Mouse (Mus musculus): Measurements from ENCODE around the gene Gse1. TPM values are rescaled to one million over a fixed set of nuclear protein-coding genes. Genes with fewer than 3 reads are reported as not detected.

Gene Gse1
- total and polyA plus RNA-seq, 3 experiments = 23.6 to 128 (median 66.9) TPM

- Histone ChIP-seq H3K36me3 (ENCODE audit: control insufficient read depth in 1 of 2, insufficient read depth in 2 of 2, low read length in 2 of 2) (peaks cover 3 to 33% of the 10 kb centered on the region in 2 experiments; a peak in 3 of 4 replicates), H3K9me3 (replicated peaks; ENCODE audit: insufficient read depth, low read length) (no peaks in the 10 kb centered on the region), H3K4me1 (ENCODE audit: control insufficient read depth in 1 of 2, insufficient read depth in 2 of 2, low read length in 2 of 2) (peaks cover 12 to 32% of the 10 kb centered on the region in 2 experiments), H3K79me2 (ENCODE audit: control insufficient read depth, insufficient read depth, low read length, poor library complexity) (peaks cover 96% of the 10 kb centered on the region), H3K9ac (ENCODE audit: control insufficient read depth, low read depth, low read length, poor library complexity, severe bottlenecking) (peak overlapping the region; percentile 81), H3K4me3 (ENCODE audit: control insufficient read depth in 1 of 2, insufficient read depth in 1 of 2, low read depth in 2 of 2, low read length in 2 of 2) (peak overlapping the region; percentile 56 to 58), H3K27me3 (ENCODE audit: control insufficient read depth in 1 of 2, insufficient read depth in 2 of 2, low read length in 2 of 2) (no peaks in the 10 kb centered on the region), H3K27ac (ENCODE audit: control insufficient read depth, low read depth, low read length) (peak overlapping the region; percentile 77)
- peak; percentile 77 for DNase-seq (ENCODE audit: low read depth, low spot score)
- TF ChIP-seq GATA1 (IDR thresholded peaks at IDR 0.05; ENCODE audit: low read depth, low read length) = no peak
- no peak for TF ChIP-seq E2F4 (IDR thresholded peaks at IDR 0.05; ENCODE audit: borderline replicate concordance, low read depth, low read length)
- TF ChIP-seq JUND (IDR thresholded peaks at IDR 0.05; ENCODE audit: low read depth, low read length) = no peak
- 0 out of 2 replicates have a peak, but pooled peaks have one; percentile 42 for TF ChIP-seq UBTF (IDR thresholded peaks at IDR 0.05; ENCODE audit: borderline replicate concordance, insufficient read depth, low read depth, low read length)
- TF ChIP-seq USF2 (IDR thresholded peaks at IDR 0.05; ENCODE audit: borderline replicate concordance in 1 of 2, insufficient read depth in 1 of 2, low read depth in 1 of 2, low read length in 2 of 2) = no peak
- TF ChIP-seq ZMIZ1 (IDR thresholded peaks at IDR 0.05; ENCODE audit: low read depth, low read length) = no peak
- TF ChIP-seq NRF1 (IDR thresholded peaks at IDR 0.05; ENCODE audit: insufficient read depth, low read depth, low read length, poor library complexity, severe bottlenecking) = no peak
- TF ChIP-seq TBP (IDR thresholded peaks at IDR 0.05; ENCODE audit: low read depth, low read length) = no peak
- TF ChIP-seq TCF12 (IDR thresholded peaks at IDR 0.05; ENCODE audit: low read depth, low read length) = 0 out of 2 replicates have a peak, but pooled peaks have one; percentile 8
- TF ChIP-seq GABPA (IDR thresholded peaks at IDR 0.05; ENCODE audit: low read depth, low read length) = no peak
- no peak for TF ChIP-seq USF1 (IDR thresholded peaks at IDR 0.05; ENCODE audit: low read depth, low read length)
- TF ChIP-seq CHD1 (IDR thresholded peaks at IDR 0.05; ENCODE audit: low read depth, low read length) = no peak
- TF ChIP-seq MAZ (IDR thresholded peaks at IDR 0.05; ENCODE audit: low read depth, low read length) = 0 out of 2 replicates have a peak, but pooled peaks have one; percentile 4
- TF ChIP-seq CHD2 (IDR thresholded peaks at IDR 0.05; ENCODE audit: low read length) = no peak
- no peak for TF ChIP-seq POLR2A (IDR thresholded peaks at IDR 0.05; ENCODE audit: control insufficient read depth in 1 of 2, insufficient read depth in 1 of 2, low read depth in 1 of 2, low read length in 2 of 2, poor library complexity in 1 of 2)
- peak in 2 of 3 experiments; percentile 29 to 64; a peak in 5 of 6 replicates for TF ChIP-seq CTCF (IDR thresholded peaks at IDR 0.05 in 2 of 3, conservative IDR thresholded peaks at IDR 0.05 in 1 of 3; ENCODE audit: control insufficient read depth in 1 of 3, insufficient read depth in 1 of 3, low read depth in 2 of 3, low read length in 3 of 3, poor library complexity in 1 of 3, severe bottlenecking in 1 of 3)
- TF ChIP-seq MEF2A (IDR thresholded peaks at IDR 0.05; ENCODE audit: extremely low read depth, insufficient replicate concordance, low read depth, low read length, poor library complexity, severe bottlenecking) = no peak
- TF ChIP-seq POLR2AphosphoS2 (IDR thresholded peaks at IDR 0.05; ENCODE audit: low read length) = no peak
- TF ChIP-seq MAFK (IDR thresholded peaks at IDR 0.05; ENCODE audit: borderline replicate concordance, low read depth, low read length) = no peak
- TF ChIP-seq ZNF384 (IDR thresholded peaks at IDR 0.05; ENCODE audit: low read depth, low read length) = no peak
- TF ChIP-seq NELFE (IDR thresholded peaks at IDR 0.05; ENCODE audit: low read depth, low read length) = no peak
- no peak for TF ChIP-seq BHLHE40 (IDR thresholded peaks at IDR 0.05; ENCODE audit: borderline replicate concordance, low read depth, low read length)
- peak; percentile 63 for TF ChIP-seq MXI1 (IDR thresholded peaks at IDR 0.05; ENCODE audit: low read depth, low read length)
- peak; percentile 50; the same call in 1 of the 2 replicates for TF ChIP-seq SIN3A (IDR thresholded peaks at IDR 0.05; ENCODE audit: low read length)
- TF ChIP-seq POLR2AphosphoS5 (IDR thresholded peaks at IDR 0.05; ENCODE audit: borderline replicate concordance, low read depth, low read length) = peak; percentile 19; the same call in 1 of the 2 replicates
- no peak for TF ChIP-seq HCFC1 (IDR thresholded peaks at IDR 0.05; ENCODE audit: low read depth, low read length)
- no peak for TF ChIP-seq RCOR1 (IDR thresholded peaks at IDR 0.05; ENCODE audit: low read depth, low read length)
- no peak for TF ChIP-seq KAT2A (conservative IDR thresholded peaks at IDR 0.05; ENCODE audit: low read depth, low read length)
- no peak; the same call in 1 of the 2 replicates for TF ChIP-seq ETS1 (IDR thresholded peaks at IDR 0.05; ENCODE audit: low read depth, low read length)
- no peak for TF ChIP-seq ELF1 (IDR thresholded peaks at IDR 0.05; ENCODE audit: low read depth, low read length)
- no peak for TF ChIP-seq EP300 (IDR thresholded peaks at IDR 0.05; ENCODE audit: low read depth in 1 of 2, low read length in 2 of 2)
- TF ChIP-seq ZKSCAN1 (IDR thresholded peaks at IDR 0.05; ENCODE audit: low read depth, low read length) = no peak
- no peak for TF ChIP-seq TAL1 (IDR thresholded peaks at IDR 0.05; ENCODE audit: low read length)
- TF ChIP-seq MYC (IDR thresholded peaks at IDR 0.05; ENCODE audit: low read depth, low read length) = no peak
- no peak for TF ChIP-seq ZC3H11A (IDR thresholded peaks at IDR 0.05; ENCODE audit: low read depth, low read length)
These were observed 310.4 kb downstream of the Gse1 start for GRCm38 (mm10) chr8:120538397-120539240.

Data from MEL (cell line).